Mouse (Mus musculus): ENCODE results near the gene Atp5mpl. TPM values are rescaled to one million over a fixed set of nuclear protein-coding genes. Genes with fewer than 3 reads are reported as not detected.

Atp5mpl gene
- total and polyA plus RNA-seq, 2 experiments from 2014 or later: 727 to 3,038 TPM

GRCm38 (mm10) chr12:111916514-111917217, 50.1 kb downstream of the Atp5mpl start:
- WGBS: 39% methylated on average over 12 of the region's 12 CpGs

GRCm38 (mm10) chr12:111915781-111916180, 51.0 kb downstream of the Atp5mpl start:
- Histone ChIP-seq H3K9me3 (replicated peaks; ENCODE audit: control insufficient read depth, low read length) (no peaks in the 10 kb centered on the region), H3K4me1 (ENCODE audit: control insufficient read depth, insufficient read depth) (peaks cover 15% of the 10 kb centered on the region), H3K27me3 (ENCODE audit: control insufficient read depth, insufficient read depth, low read length) (no peaks in the 10 kb centered on the region), H3K36me3 (replicated peaks; ENCODE audit: control insufficient read depth, insufficient read depth, low read length) (no peaks in the 10 kb centered on the region), H3K4me3 (ENCODE audit: low read depth, low read length) (no peak overlapping the region), H3K27ac (ENCODE audit: low read depth) (peak overlapping the region; percentile 69), H3K9ac (replicated peaks; ENCODE audit: low read depth, low read length) (no peak overlapping the region), H3K4me2 (ENCODE audit: low read depth, low read length) (no peak overlapping the region)
- ATAC-seq (ENCODE audit: insufficient read depth, low read depth) (no peak), DNase-seq (ENCODE audit: low spot score) (no peak)
- WGBS: 88% methylated on average over 6 of the region's 6 CpGs
- TF ChIP-seq CTCF (IDR thresholded peaks at IDR 0.05; ENCODE audit: low read depth): no peak
- no peak for TF ChIP-seq EP300 (IDR thresholded peaks at IDR 0.05; ENCODE audit: low read depth)

More at GRCm38 (mm10) chr12:111916514-111917217, 50.1 kb downstream of the Atp5mpl start:
- H3K4me1 ChIP-seq (ENCODE audit: control insufficient read depth, insufficient read depth): peaks cover 15% of the 10 kb centered on the region
- H3K36me3 ChIP-seq (replicated peaks; ENCODE audit: control insufficient read depth, insufficient read depth, low read length): no peaks in the 10 kb centered on the region
- DNase-seq (ENCODE audit: low spot score) (no peak), ATAC-seq (ENCODE audit: insufficient read depth, low read depth) (peak; percentile 34)
- H3K4me3 ChIP-seq (ENCODE audit: low read depth, low read length): no peak overlapping the region
- H3K9ac ChIP-seq (replicated peaks; ENCODE audit: low read depth, low read length): no peak overlapping the region
- H3K27me3 ChIP-seq (ENCODE audit: control insufficient read depth, insufficient read depth, low read length): no peaks in the 10 kb centered on the region
- TF ChIP-seq EP300 (IDR thresholded peaks at IDR 0.05; ENCODE audit: low read depth): peak; percentile 53; the same call in 1 of the 2 replicates
- no peak for TF ChIP-seq CTCF (IDR thresholded peaks at IDR 0.05; ENCODE audit: low read depth)
- no peaks in the 10 kb centered on the region for H3K9me3 ChIP-seq (replicated peaks; ENCODE audit: control insufficient read depth, low read length)
- peak overlapping the region; percentile 27; the same call in 1 of the 2 replicates for H3K4me2 ChIP-seq (ENCODE audit: low read depth, low read length)
- H3K27ac ChIP-seq (ENCODE audit: low read depth): peak overlapping the region; percentile 69

- DNase-seq (ENCODE audit: low spot score) (no peak), ATAC-seq (ENCODE audit: insufficient read depth, low read depth) (peak; percentile 34; the same call in 1 of the 2 replicates)
- H3K36me3 ChIP-seq (replicated peaks; ENCODE audit: control insufficient read depth, insufficient read depth, low read length): no peaks in the 10 kb centered on the region
- H3K4me1 ChIP-seq (ENCODE audit: control insufficient read depth, insufficient read depth): peaks cover 1% of the 10 kb centered on the region; the same call in 1 of the 2 replicates
- TF ChIP-seq CTCF (IDR thresholded peaks at IDR 0.05; ENCODE audit: low read depth) (no peak), EP300 (IDR thresholded peaks at IDR 0.05; ENCODE audit: low read depth) (no peak)
- no peak overlapping the region for H3K9ac ChIP-seq (replicated peaks; ENCODE audit: low read depth, low read length)
- peak overlapping the region; percentile 68; the same call in 1 of the 2 replicates for H3K27ac ChIP-seq (ENCODE audit: low read depth)
- H3K4me2 ChIP-seq (ENCODE audit: low read depth, low read length): no peak overlapping the region
- H3K27me3 ChIP-seq (ENCODE audit: control insufficient read depth, insufficient read depth, low read length): no peaks in the 10 kb centered on the region
- H3K9me3 ChIP-seq (replicated peaks; ENCODE audit: control insufficient read depth, low read length): no peaks in the 10 kb centered on the region
- no peak overlapping the region for H3K4me3 ChIP-seq (ENCODE audit: low read depth, low read length)
- 50% methylated on average over 3 of the region's 3 CpGs for WGBS
Measured at GRCm38 (mm10) chr12:111914031-111914430, 52.7 kb downstream of the Atp5mpl start.

- TF ChIP-seq EP300 (IDR thresholded peaks at IDR 0.05; ENCODE audit: low read depth): no peak
- TF ChIP-seq CTCF (IDR thresholded peaks at IDR 0.05; ENCODE audit: low read depth): no peak
- ATAC-seq (ENCODE audit: insufficient read depth, low read depth): no peak
Measured at GRCm38 (mm10) chr12:111912802-111913201, 54.0 kb downstream of the Atp5mpl start.

GRCm38 (mm10) chr12:111911796-111912195, 55.0 kb downstream of the Atp5mpl start:
- Histone ChIP-seq H3K4me2 (ENCODE audit: low read depth, low read length) (no peak overlapping the region), H3K9ac (replicated peaks; ENCODE audit: low read depth, low read length) (no peak overlapping the region), H3K36me3 (replicated peaks; ENCODE audit: control insufficient read depth, insufficient read depth, low read length) (no peaks in the 10 kb centered on the region), H3K4me1 (ENCODE audit: control insufficient read depth, insufficient read depth) (0 out of 2 replicates have a peak, but pooled peaks cover 2% of the 10 kb centered on the region), H3K4me3 (ENCODE audit: low read depth, low read length) (no peak overlapping the region), H3K27me3 (ENCODE audit: control insufficient read depth, insufficient read depth, low read length) (no peaks in the 10 kb centered on the region), H3K27ac (ENCODE audit: low read depth) (no peak overlapping the region), H3K9me3 (replicated peaks; ENCODE audit: control insufficient read depth, low read length) (no peaks in the 10 kb centered on the region)
- ATAC-seq (ENCODE audit: insufficient read depth, low read depth) (no peak), DNase-seq (ENCODE audit: low spot score) (no peak)
- TF ChIP-seq CTCF (IDR thresholded peaks at IDR 0.05; ENCODE audit: low read depth) (no peak), EP300 (IDR thresholded peaks at IDR 0.05; ENCODE audit: low read depth) (no peak)
- WGBS: 74% methylated on average over 2 of the region's 2 CpGs

More at GRCm38 (mm10) chr12:111912802-111913201, 54.0 kb downstream of the Atp5mpl start:
- Histone ChIP-seq H3K4me2 (ENCODE audit: low read depth, low read length) (no peak overlapping the region), H3K4me1 (ENCODE audit: control insufficient read depth, insufficient read depth) (no peaks in the 10 kb centered on the region), H3K9ac (replicated peaks; ENCODE audit: low read depth, low read length) (no peak overlapping the region), H3K9me3 (replicated peaks; ENCODE audit: control insufficient read depth, low read length) (no peaks in the 10 kb centered on the region), H3K4me3 (ENCODE audit: low read depth, low read length) (no peak overlapping the region), H3K36me3 (replicated peaks; ENCODE audit: control insufficient read depth, insufficient read depth, low read length) (no peaks in the 10 kb centered on the region), H3K27ac (ENCODE audit: low read depth) (no peak overlapping the region), H3K27me3 (ENCODE audit: control insufficient read depth, insufficient read depth, low read length) (no peaks in the 10 kb centered on the region)
- 70% methylated on average over 7 of the region's 7 CpGs for WGBS
- DNase-seq (ENCODE audit: low spot score): no peak

Other genes starting within 250 kb of the Atp5mpl start
- 82.7 and 129 TPM in 2 replicates for gene Klc1, start 208.1 kb downstream of the Atp5mpl start, total RNA-seq (2014; rRNA removed; ENCODE audit: low replicate concordance)
- 86.8 and 90.9 TPM in 2 replicates for gene Klc1, start 208.1 kb downstream of the Atp5mpl start, polyA plus RNA-seq (2015; fragmentation: Nextera tagmentation; extraction: Ambion mirVana)
- 3.5 and 40.9 TPM in 2 replicates for gene Xrcc3, start 153.1 kb downstream of the Atp5mpl start, total RNA-seq (2014; rRNA removed; ENCODE audit: low replicate concordance)
- gene Xrcc3, start 153.1 kb downstream of the Atp5mpl start, polyA plus RNA-seq (2015; fragmentation: Nextera tagmentation; extraction: Ambion mirVana): 1.6 and 2.0 TPM in 2 replicates
- gene Zfyve21, start 152.8 kb downstream of the Atp5mpl start, total RNA-seq (2014; rRNA removed; ENCODE audit: low replicate concordance): 75.9 and 85.0 TPM in 2 replicates
- gene Zfyve21, start 152.8 kb downstream of the Atp5mpl start, polyA plus RNA-seq (2015; fragmentation: Nextera tagmentation; extraction: Ambion mirVana): 91.1 and 106 TPM in 2 replicates
- gene Ppp1r13b, start 58.9 kb downstream of the Atp5mpl start, total RNA-seq (2014; rRNA removed; ENCODE audit: low replicate concordance): 18.2 TPM in 2 replicates
- gene Ppp1r13b, start 58.9 kb downstream of the Atp5mpl start, polyA plus RNA-seq (2015; fragmentation: Nextera tagmentation; extraction: Ambion mirVana): 9.9 and 11.2 TPM in 2 replicates
- 0.04 TPM in 1 of 2 replicates, not detected in the other for gene Tdrd9, start 4.6 kb upstream of the Atp5mpl start, total RNA-seq (2014; rRNA removed; ENCODE audit: low replicate concordance)
- 0.11 and 0.27 TPM in 2 replicates for gene Tdrd9, start 4.6 kb upstream of the Atp5mpl start, polyA plus RNA-seq (2015; fragmentation: Nextera tagmentation; extraction: Ambion mirVana)
- gene Rd3l, start 14.3 kb upstream of the Atp5mpl start, total RNA-seq (2014; rRNA removed; ENCODE audit: low replicate concordance): not detected in 2 replicates
- gene Rd3l, start 14.3 kb upstream of the Atp5mpl start, polyA plus RNA-seq (2015; fragmentation: Nextera tagmentation; extraction: Ambion mirVana): 0.55 and 0.77 TPM in 2 replicates
- 0.04 and 3.6 TPM in 2 replicates for gene Aspg, start 139.7 kb upstream of the Atp5mpl start, total RNA-seq (2014; rRNA removed; ENCODE audit: low replicate concordance)
- gene Aspg, start 139.7 kb upstream of the Atp5mpl start, polyA plus RNA-seq (2015; fragmentation: Nextera tagmentation; extraction: Ambion mirVana): 0.08 and 0.11 TPM in 2 replicates
- 26.0 and 53.0 TPM in 2 replicates for gene Kif26a, start 179.2 kb upstream of the Atp5mpl start, total RNA-seq (2014; rRNA removed; ENCODE audit: low replicate concordance)
- 1.9 and 2.8 TPM in 2 replicates for gene Kif26a, start 179.2 kb upstream of the Atp5mpl start, polyA plus RNA-seq (2015; fragmentation: Nextera tagmentation; extraction: Ambion mirVana)